Mouse (Mus musculus) embryonic facial prominence, embryonic 15.5 days (tissue): ENCODE data around the gene Fam205a4. TPM values are rescaled to one million over a fixed set of nuclear protein-coding genes. Genes with fewer than 3 reads are reported as not detected.
"Not testable (repeated sequence)": the region's sequence is repeated elsewhere in the genome, so short reads cannot be mapped to it uniquely, and the experiment has no call there.

ENCODE experiments used
- ATAC-seq: fragments of 200-750 bp; cut with Nextera tagmentation; 2 replicates; pipeline ENCODE4 v1.8.0; 2017; ENCODE audit warnings: low read depth, moderate TSS enrichment; ENCODE audit not compliant: insufficient number of reproducible peaks, low FRiP score, low TSS enrichment
- H3K27ac ChIP-seq: fragments of 300-500 bp; sonication (generic); replicated peaks from 2 replicates; pipeline ENCODE4 v1.5.1; 2015; ENCODE audit warnings: mild to moderate bottlenecking, inconsistent platforms
- H3K27me3 ChIP-seq: fragments of 300-500 bp; sonication (generic); 2 replicates; pipeline ENCODE4 v1.6.1; 2015; ENCODE audit warnings: inconsistent platforms
- H3K36me3 ChIP-seq: fragments of 300-500 bp; sonication (generic); 2 replicates; pipeline ENCODE4 v1.6.1; 2015; ENCODE audit warnings: mild to moderate bottlenecking, inconsistent platforms
- H3K4me1 ChIP-seq: fragments of 300-500 bp; sonication (generic); 2 replicates; pipeline ENCODE4 v1.6.1; 2015; ENCODE audit warnings: inconsistent platforms
- H3K4me2 ChIP-seq: fragments of 300-500 bp; sonication (generic); replicated peaks from 2 replicates; pipeline ENCODE4 v1.6.1; 2015; ENCODE audit warnings: mild to moderate bottlenecking, inconsistent platforms
- H3K4me3 ChIP-seq: fragments of 300-500 bp; sonication (generic); replicated peaks from 2 replicates; pipeline ENCODE4 v1.5.1; 2015; ENCODE audit warnings: mild to moderate bottlenecking, inconsistent platforms
- H3K9ac ChIP-seq: fragments of 300-500 bp; sonication (generic); 2 replicates; pipeline ENCODE4 v1.6.1; 2015; ENCODE audit warnings: inconsistent platforms
- H3K9me3 ChIP-seq: fragments of 300-500 bp; sonication (generic); replicated peaks from 2 replicates; pipeline ENCODE4 v1.6.1; 2016; ENCODE audit warnings: inconsistent platforms
- WGBS: fragments of 180-500 bp; shearing (Covaris S2); methylation state at CpG from one replicate; pipeline ENCODE4 v1.1.7; 2015; 5-methylcytosine and 5-hydroxymethylcytosine counted together
- polyA plus RNA-seq: library from polyadenylated mRNA; unstranded; fragments of >200 nt; fragmentation: Nextera tagmentation; extraction: Ambion mirVana; gene quantifications from 2 replicates; pipeline ENCODE4 v1.2.1, GENCODE M21; 2015

Fam205a4 gene
- polyA plus RNA-seq: 0.28 and 0.34 TPM in 2 replicates

DNA sequence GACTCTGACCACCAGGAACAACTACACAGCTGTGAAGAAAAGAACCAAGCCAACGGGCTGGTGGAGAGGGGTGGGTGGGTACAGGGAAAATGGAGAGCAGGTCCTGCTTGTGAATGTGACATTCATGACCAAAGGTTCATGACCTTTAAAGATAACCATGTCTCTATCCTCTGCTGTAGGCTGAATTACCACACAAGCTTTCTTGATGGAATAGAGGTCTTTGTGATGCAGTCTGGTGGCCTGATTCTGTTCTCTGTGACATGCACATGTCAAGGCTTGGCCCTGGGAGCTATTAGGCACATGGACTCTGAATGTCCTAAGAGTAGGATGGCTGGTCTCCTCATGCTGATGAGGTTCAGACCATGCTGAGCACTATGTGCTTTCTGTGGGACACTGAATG lies at the start of gene Fam205a4:
TSS of gene Fam205a4 (plus strand) at position 301 of the 400 bp plus-strand sequence.
- not testable (repeated sequence) for H3K27me3 ChIP-seq, H3K36me3 ChIP-seq, H3K4me1 ChIP-seq, H3K4me3 ChIP-seq, H3K9me3 ChIP-seq, H3K27ac ChIP-seq, ATAC-seq, H3K4me2 ChIP-seq, H3K9ac ChIP-seq
- WGBS: no CpG with 5 or more reads among the region's 1 CpGs

DNA sequence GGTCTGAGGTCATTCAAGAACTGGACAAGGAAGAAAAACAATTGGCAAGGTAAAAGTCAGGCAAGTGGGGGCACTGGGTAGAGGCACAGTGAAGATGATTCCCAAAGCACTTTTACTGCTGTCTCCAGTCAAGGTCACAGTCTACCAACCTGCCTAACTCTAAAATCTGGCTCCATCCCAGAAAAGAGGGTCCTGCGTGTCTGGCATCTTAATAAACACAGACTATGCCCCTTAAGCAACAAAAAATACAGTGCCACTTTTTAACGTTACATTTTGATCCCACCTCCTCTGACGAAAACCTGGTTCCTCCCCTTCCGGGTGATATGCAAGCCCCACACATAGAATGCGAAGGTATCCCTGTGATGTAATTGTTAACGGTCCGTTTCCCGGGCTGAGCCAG lies 24.6 kb upstream of the Fam205a4 start, which contains the start of gene Gm20878:
TSS of gene Gm20878 (plus strand) at position 301 of the 400 bp plus-strand sequence.
- not testable (repeated sequence) for H3K4me2 ChIP-seq, H3K27me3 ChIP-seq, H3K9ac ChIP-seq, H3K4me3 ChIP-seq, H3K4me1 ChIP-seq, ATAC-seq, H3K9me3 ChIP-seq, H3K36me3 ChIP-seq, H3K27ac ChIP-seq
- no CpG with 5 or more reads among the region's 8 CpGs for WGBS

Other genes with a start within 250 kb of the Fam205a4 start
- 139 and 146 TPM in 2 replicates for gene Dctn3, start 242.9 kb upstream of the Fam205a4 start, polyA plus RNA-seq
- 0.12 and 0.16 TPM in 2 replicates for gene Arid3c, start 234.9 kb upstream of the Fam205a4 start, polyA plus RNA-seq
- gene Galt, start 210.8 kb upstream of the Fam205a4 start, polyA plus RNA-seq: 41.4 and 45.5 TPM in 2 replicates
- gene Sigmar1, start 209.9 kb upstream of the Fam205a4 start, polyA plus RNA-seq: 75.9 and 79.7 TPM in 2 replicates
- gene Ccl27a, start 191.8 kb upstream of the Fam205a4 start, polyA plus RNA-seq: 36.5 and 43.8 TPM in 2 replicates
- gene Gm21541, start 62.4 kb upstream of the Fam205a4 start, polyA plus RNA-seq: 39.2 and 41.8 TPM in 2 replicates
- 2.6 and 3.7 TPM in 2 replicates for gene Gm20878, start 24.5 kb upstream of the Fam205a4 start, polyA plus RNA-seq
- gene Gm21093, start 68.7 kb downstream of the Fam205a4 start, polyA plus RNA-seq: 0.11 and 0.22 TPM in 2 replicates
- not detected in 2 replicates for gene Gm3893, start 125.1 kb downstream of the Fam205a4 start, polyA plus RNA-seq
- 11.0 and 23.4 TPM in 2 replicates for gene Gm13304, start 148.8 kb downstream of the Fam205a4 start, polyA plus RNA-seq
- 0.77 and 0.93 TPM in 2 replicates for gene Gm13306, start 187.4 kb downstream of the Fam205a4 start, polyA plus RNA-seq
- 0.63 and 1.5 TPM in 2 replicates for gene Gm13305, start 202.5 kb downstream of the Fam205a4 start, polyA plus RNA-seq